Mouse (Mus musculus) lung, postnatal 25 days (tissue): ENCODE measurements at regions not wholly inside any gene's neighbourhood (a gene's known extent, or its start where the extent isn't known, plus 50 kb on each side); places are given as distances from the start of the nearest gene placed in this dataset.
A peak's percentile ranks its signal among the peaks of the same experiment; 100 is the strongest.

ENCODE experiments used
- DNase-seq: peaks from one replicate; pipeline ENCODE4 v3.0.0; 2022; ENCODE audit warnings: low spot score

GRCm38 (mm10) chr5:43339671-43340070 is 106.7 kb downstream of the Cpeb2 start:
- DNase-seq, result no peak

GRCm38 (mm10) chr5:43341475-43341874 is 108.5 kb downstream of the Cpeb2 start:
- no peak for DNase-seq

- no peak for DNase-seq
Observed at GRCm38 (mm10) chr5:43344441-43344840, 111.5 kb downstream of the Cpeb2 start.

- DNase-seq, result no peak
Observed at GRCm38 (mm10) chr5:43350987-43351386, 118.0 kb downstream of the Cpeb2 start.

GRCm38 (mm10) chr5:43353021-43353990 is 120.3 kb downstream of the Cpeb2 start:
- DNase-seq, result no peak

- DNase-seq, result peak; percentile 11
Observed at GRCm38 (mm10) chr5:43354351-43354942, 121.5 kb downstream of the Cpeb2 start.

- DNase-seq, result peak; percentile 74
Observed at GRCm38 (mm10) chr5:43355026-43355580, 122.1 kb downstream of the Cpeb2 start.

- DNase-seq, result no peak
Observed at GRCm38 (mm10) chr5:43355832-43356231, 122.9 kb downstream of the Cpeb2 start.

- DNase-seq, result no peak
Observed at GRCm38 (mm10) chr5:43357100-43357680, 124.2 kb downstream of the Cpeb2 start.

- DNase-seq, result no peak
Observed at GRCm38 (mm10) chr5:43357901-43358300, 124.9 kb downstream of the Cpeb2 start.

GRCm38 (mm10) chr5:43358928-43359765 is 126.2 kb downstream of the Cpeb2 start:
- DNase-seq, result no peak

GRCm38 (mm10) chr5:43360298-43360697 is 127.3 kb downstream of the Cpeb2 start:
- DNase-seq, result peak; percentile 32

- DNase-seq, result no peak
Observed at GRCm38 (mm10) chr5:43361026-43361425, 128.1 kb downstream of the Cpeb2 start.

GRCm38 (mm10) chr5:43372385-43372784 is 139.4 kb downstream of the Cpeb2 start:
- DNase-seq, result no peak

GRCm38 (mm10) chr5:43384689-43385375 is 130.5 kb upstream of the C1qtnf7 start:
- no peak for DNase-seq

- DNase-seq, result no peak
Observed at GRCm38 (mm10) chr5:43390997-43391396, 124.3 kb upstream of the C1qtnf7 start.

- DNase-seq, result peak; percentile 16
Observed at GRCm38 (mm10) chr5:43391412-43392029, 123.8 kb upstream of the C1qtnf7 start.

GRCm38 (mm10) chr5:43392908-43393545 is 122.3 kb upstream of the C1qtnf7 start:
- DNase-seq, result no peak

GRCm38 (mm10) chr5:43417259-43417658 is 98.1 kb upstream of the C1qtnf7 start:
- DNase-seq, result no peak
